Mouse (Mus musculus) thymus, adult 2 months (tissue): ENCODE measurements around the gene Hist1h2be.
A peak's percentile ranks its signal among the peaks of the same experiment; 100 is the strongest.
"Not testable (repeated sequence)": the region's sequence is repeated elsewhere in the genome, so short reads cannot be mapped to it uniquely, and the experiment has no call there.

ENCODE experiments used
- CTCF ChIP-seq: fragments of 200-500 bp; IDR thresholded peaks from 2 replicates; pipeline ENCODE4 v1.5.1; 2012; ENCODE audit warnings: mild to moderate bottlenecking, control low read depth, low read length, moderate library complexity, borderline replicate concordance; ENCODE audit not compliant: control insufficient read depth, poor library complexity, insufficient read depth; ENCODE audit errors: extremely low read depth
- POLR2A ChIP-seq: fragments of 200-500 bp; IDR thresholded peaks from 2 replicates; pipeline ENCODE4 v1.6.1; 2012; ENCODE audit warnings: mild to moderate bottlenecking, low read length, control low read depth, moderate library complexity; ENCODE audit not compliant: control insufficient read depth, poor library complexity, insufficient read depth; ENCODE audit errors: extremely low read depth

DNA sequence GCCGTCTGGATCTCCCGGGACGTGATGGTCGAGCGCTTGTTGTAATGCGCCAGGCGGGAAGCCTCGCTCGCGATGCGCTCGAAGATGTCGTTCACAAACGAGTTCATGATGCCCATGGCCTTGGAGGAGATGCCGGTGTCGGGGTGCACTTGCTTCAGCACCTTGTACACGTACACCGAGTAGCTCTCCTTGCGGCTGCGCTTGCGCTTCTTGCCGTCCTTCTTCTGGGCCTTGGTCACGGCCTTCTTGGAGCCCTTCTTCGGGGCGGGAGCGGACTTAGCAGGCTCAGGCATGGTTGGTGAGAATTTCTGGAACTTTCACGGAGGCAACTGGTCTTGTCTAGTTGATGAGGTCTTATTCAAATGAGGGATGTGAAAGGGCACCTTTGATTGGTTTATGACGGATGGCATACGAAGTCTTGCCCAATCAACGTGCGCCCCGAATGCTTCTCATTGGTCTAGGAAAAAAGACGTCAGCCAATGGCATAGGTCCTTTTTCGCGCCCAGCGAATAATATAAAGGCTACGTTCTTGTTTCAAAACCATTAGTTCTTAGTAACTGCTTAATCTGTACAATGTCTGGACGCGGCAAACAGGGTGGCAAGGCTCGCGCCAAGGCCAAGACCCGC lies 46.9 kb downstream of the Hist1h2be start, which contains the start of the genes Hist1h2bf and Hist1h2ad:
- peak; percentile 24; the same call in 1 of the 2 replicates for TF ChIP-seq POLR2A
- TF ChIP-seq CTCF = not testable (repeated sequence)
